Mouse (Mus musculus): ENCODE results near the gene Crybg3. TPM values are rescaled to one million over a fixed set of nuclear protein-coding genes. Genes with fewer than 3 reads are reported as not detected.

The Crybg3 gene
- total and polyA plus RNA-seq, 3 experiments, result 0.10 to 2.9 (median 1.4) TPM

- Histone ChIP-seq H3K36me3 (replicated peaks) (no peaks in the 10 kb centered on the region), H3K9me3 (replicated peaks) (no peaks in the 10 kb centered on the region), H3K4me1 (ENCODE audit: insufficient read depth, low read depth, low read length) (no peaks in the 10 kb centered on the region), H3K27me3 (ENCODE audit: insufficient read depth, low read length) (peaks cover 4% of the 10 kb centered on the region), H3K4me3 (ENCODE audit: low read depth, low read length) (no peak overlapping the region)
- TF ChIP-seq TAL1 (conservative IDR thresholded peaks at IDR 0.05; ENCODE audit: low read depth, low read length) (no peak), POLR2AphosphoS5 (IDR thresholded peaks at IDR 0.05; ENCODE audit: insufficient replicate concordance, low read depth, low read length) (no peak), GATA2 (IDR thresholded peaks at IDR 0.05; ENCODE audit: borderline replicate concordance, low read depth, low read length) (no peak), CTCF (IDR thresholded peaks at IDR 0.05; ENCODE audit: low read depth, low read length) (no peak), GATA1 (IDR thresholded peaks at IDR 0.05; ENCODE audit: borderline replicate concordance, low read length) (no peak)
- ATAC-seq (ENCODE audit: extremely low read depth, insufficient number of reproducible peaks, low FRiP score, poor library complexity, severe bottlenecking) (no peak), DNase-seq (ENCODE audit: low spot score) (no peak)
Observed at GRCm38 (mm10) chr16:59559300-59560200, 41.2 kb downstream of the Crybg3 start.

GRCm38 (mm10) chr16:59558916-59559299 is 41.9 kb downstream of the Crybg3 start:
- H3K9me3 ChIP-seq (replicated peaks), result no peaks in the 10 kb centered on the region
- ATAC-seq (ENCODE audit: extremely low read depth, insufficient number of reproducible peaks, low FRiP score, poor library complexity, severe bottlenecking) (no peak), DNase-seq (ENCODE audit: low spot score) (no peak)
- TF ChIP-seq GATA1 (IDR thresholded peaks at IDR 0.05; ENCODE audit: borderline replicate concordance, low read length), result no peak
- TF ChIP-seq TAL1 (conservative IDR thresholded peaks at IDR 0.05; ENCODE audit: low read depth, low read length), result no peak
- no peak for TF ChIP-seq GATA2 (IDR thresholded peaks at IDR 0.05; ENCODE audit: borderline replicate concordance, low read depth, low read length)
- TF ChIP-seq CTCF (IDR thresholded peaks at IDR 0.05; ENCODE audit: low read depth, low read length), result no peak
- no peak for TF ChIP-seq POLR2AphosphoS5 (IDR thresholded peaks at IDR 0.05; ENCODE audit: insufficient replicate concordance, low read depth, low read length)
- H3K27me3 ChIP-seq (ENCODE audit: insufficient read depth, low read length), result peaks cover 6% of the 10 kb centered on the region
- H3K4me1 ChIP-seq (ENCODE audit: insufficient read depth, low read depth, low read length), result no peaks in the 10 kb centered on the region
- H3K4me3 ChIP-seq (ENCODE audit: low read depth, low read length), result no peak overlapping the region
- no peaks in the 10 kb centered on the region for H3K36me3 ChIP-seq (replicated peaks)

GRCm38 (mm10) chr16:59553490-59554161 is 47.2 kb downstream of the Crybg3 start:
- ATAC-seq (ENCODE audit: extremely low read depth, insufficient number of reproducible peaks, low FRiP score, poor library complexity, severe bottlenecking) (no peak), DNase-seq (ENCODE audit: low spot score) (no peak)
- peaks cover 3% of the 10 kb centered on the region; the same call in 1 of the 2 replicates for H3K27me3 ChIP-seq (ENCODE audit: insufficient read depth, low read length)
- H3K9me3 ChIP-seq (replicated peaks), result peaks cover 2% of the 10 kb centered on the region
- no peaks in the 10 kb centered on the region for H3K36me3 ChIP-seq (replicated peaks)
- no peaks in the 10 kb centered on the region for H3K4me1 ChIP-seq (ENCODE audit: insufficient read depth, low read depth, low read length)
- no peak overlapping the region for H3K4me3 ChIP-seq (ENCODE audit: low read depth, low read length)
- no peak for TF ChIP-seq GATA1 (IDR thresholded peaks at IDR 0.05; ENCODE audit: borderline replicate concordance, low read length)
- TF ChIP-seq TAL1 (conservative IDR thresholded peaks at IDR 0.05; ENCODE audit: low read depth, low read length), result no peak
- no peak for TF ChIP-seq CTCF (IDR thresholded peaks at IDR 0.05; ENCODE audit: low read depth, low read length)
- no peak for TF ChIP-seq GATA2 (IDR thresholded peaks at IDR 0.05; ENCODE audit: borderline replicate concordance, low read depth, low read length)
- TF ChIP-seq POLR2AphosphoS5 (IDR thresholded peaks at IDR 0.05; ENCODE audit: insufficient replicate concordance, low read depth, low read length), result no peak

- H3K36me3 ChIP-seq (replicated peaks), result no peaks in the 10 kb centered on the region
- DNase-seq (ENCODE audit: low spot score), result no peak
- TF ChIP-seq POLR2AphosphoS5 (IDR thresholded peaks at IDR 0.05; ENCODE audit: insufficient replicate concordance, low read depth, low read length) (no peak), GATA1 (IDR thresholded peaks at IDR 0.05; ENCODE audit: borderline replicate concordance, low read length) (no peak), TAL1 (conservative IDR thresholded peaks at IDR 0.05; ENCODE audit: low read depth, low read length) (no peak), GATA2 (IDR thresholded peaks at IDR 0.05; ENCODE audit: borderline replicate concordance, low read depth, low read length) (no peak)
- peaks cover 3% of the 10 kb centered on the region; the same call in 1 of the 2 replicates for H3K27me3 ChIP-seq (ENCODE audit: insufficient read depth, low read length)
- H3K4me3 ChIP-seq (ENCODE audit: low read depth, low read length), result no peak overlapping the region
- ATAC-seq (ENCODE audit: extremely low read depth, insufficient number of reproducible peaks, low FRiP score, poor library complexity, severe bottlenecking), result no peak
- H3K9me3 ChIP-seq (replicated peaks), result peaks cover 2% of the 10 kb centered on the region
- no peaks in the 10 kb centered on the region for H3K4me1 ChIP-seq (ENCODE audit: insufficient read depth, low read depth, low read length)
Observed at GRCm38 (mm10) chr16:59551507-59551906, 49.3 kb downstream of the Crybg3 start.

- no peak for TF ChIP-seq TAL1 (conservative IDR thresholded peaks at IDR 0.05; ENCODE audit: low read depth, low read length)
- TF ChIP-seq GATA2 (IDR thresholded peaks at IDR 0.05; ENCODE audit: borderline replicate concordance, low read depth, low read length), result no peak
- no peak for TF ChIP-seq POLR2AphosphoS5 (IDR thresholded peaks at IDR 0.05; ENCODE audit: insufficient replicate concordance, low read depth, low read length)
- TF ChIP-seq GATA1 (IDR thresholded peaks at IDR 0.05; ENCODE audit: borderline replicate concordance, low read length), result no peak
- no peak for TF ChIP-seq CTCF (IDR thresholded peaks at IDR 0.05; ENCODE audit: low read depth, low read length)
- Histone ChIP-seq H3K4me1 (ENCODE audit: insufficient read depth, low read depth, low read length) (no peaks in the 10 kb centered on the region), H3K36me3 (replicated peaks) (no peaks in the 10 kb centered on the region), H3K4me3 (ENCODE audit: low read depth, low read length) (no peak overlapping the region), H3K9me3 (replicated peaks) (peaks cover 2% of the 10 kb centered on the region), H3K27me3 (ENCODE audit: insufficient read depth, low read length) (peaks cover 3% of the 10 kb centered on the region; the same call in 1 of the 2 replicates)
- DNase-seq (ENCODE audit: low spot score), result no peak
- no peak for ATAC-seq (ENCODE audit: extremely low read depth, insufficient number of reproducible peaks, low FRiP score, poor library complexity, severe bottlenecking)
Observed at GRCm38 (mm10) chr16:59549631-59550030, 51.1 kb downstream of the Crybg3 start.

- Histone ChIP-seq H3K4me1 (ENCODE audit: insufficient read depth, low read depth, low read length) (no peaks in the 10 kb centered on the region), H3K36me3 (replicated peaks) (no peaks in the 10 kb centered on the region), H3K4me3 (ENCODE audit: low read depth, low read length) (no peak overlapping the region), H3K9me3 (replicated peaks) (peaks cover 2% of the 10 kb centered on the region), H3K27me3 (ENCODE audit: insufficient read depth, low read length) (0 out of 2 replicates have a peak, but pooled peaks cover 4% of the 10 kb centered on the region)
- DNase-seq (ENCODE audit: low spot score), result no peak
- no peak for ATAC-seq (ENCODE audit: extremely low read depth, insufficient number of reproducible peaks, low FRiP score, poor library complexity, severe bottlenecking)
- no peak for TF ChIP-seq GATA2 (IDR thresholded peaks at IDR 0.05; ENCODE audit: borderline replicate concordance, low read depth, low read length)
- no peak for TF ChIP-seq GATA1 (IDR thresholded peaks at IDR 0.05; ENCODE audit: borderline replicate concordance, low read length)
- TF ChIP-seq POLR2AphosphoS5 (IDR thresholded peaks at IDR 0.05; ENCODE audit: insufficient replicate concordance, low read depth, low read length), result no peak
- TF ChIP-seq TAL1 (conservative IDR thresholded peaks at IDR 0.05; ENCODE audit: low read depth, low read length), result no peak
- TF ChIP-seq CTCF (IDR thresholded peaks at IDR 0.05; ENCODE audit: low read depth, low read length), result no peak
Observed at GRCm38 (mm10) chr16:59548582-59548947, 52.2 kb downstream of the Crybg3 start.

Measured in G1E (cell line).